Mouse (Mus musculus) adrenal gland, postnatal 25 days (tissue): ENCODE measurements around the gene Ggnbp2. TPM values are rescaled to one million over a fixed set of nuclear protein-coding genes. Genes with fewer than 3 reads are reported as not detected.

Source experiments
- DNase-seq: peaks from one replicate; pipeline ENCODE4 v3.0.0; 2021; ENCODE audit warnings: mixed read lengths
- microRNA-seq, 2 experiments: library from miRNA; unstranded; fragments of <30 nt; microRNA quantifications; one replicate each; pipeline ENCODE4 v1.2.0; 2021
- total RNA-seq: library from RNA; stranded (reverse); gene quantifications from 2 replicates; pipeline ENCODE4 v1.2.3, GENCODE M21; 2021

The Ggnbp2 gene
- total RNA-seq, 1 experiment from 2014 or later = 91.7 TPM

GRCm38 (mm10) chr11:84823484-84823897 is 47.1 kb downstream of the Ggnbp2 start:
- DNase-seq = no peak

- no peak for DNase-seq
Measured at GRCm38 (mm10) chr11:84822487-84822886, 48.1 kb downstream of the Ggnbp2 start.

DNA sequence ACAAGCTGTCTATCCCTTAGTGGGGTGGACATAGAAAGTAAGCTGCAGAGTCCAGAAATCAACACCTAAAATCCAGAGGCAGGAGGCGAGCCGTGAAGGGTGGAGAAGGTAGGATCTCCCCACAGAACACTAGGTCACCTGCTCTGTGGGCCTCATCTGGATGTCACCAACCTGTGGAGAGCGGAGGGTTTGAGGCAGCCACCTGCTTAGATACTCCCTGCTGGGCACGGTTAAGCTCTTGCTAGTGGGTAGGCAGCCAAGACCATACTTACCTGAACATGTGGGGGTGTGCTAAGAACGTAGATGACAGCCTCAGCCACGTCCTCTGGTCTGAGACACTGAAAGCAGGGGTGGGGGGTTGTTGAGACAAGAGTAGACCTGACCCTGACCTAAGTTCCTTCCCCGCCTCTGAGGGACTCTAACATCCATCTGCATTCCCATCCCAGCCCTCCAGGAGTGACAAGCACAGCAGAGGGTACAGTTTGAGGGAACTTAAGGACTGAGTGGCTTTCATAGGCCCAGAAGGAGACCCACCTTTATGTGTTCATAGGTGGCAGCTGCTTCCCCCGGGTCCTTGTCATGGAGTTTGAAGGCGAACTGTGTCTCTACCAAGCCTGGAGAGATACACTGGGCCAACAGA is 49.4 kb downstream of the Ggnbp2 start:
- no peak for DNase-seq

- DNase-seq = peak; percentile 96
Measured at GRCm38 (mm10) chr11:84818961-84819692, 51.5 kb downstream of the Ggnbp2 start, which contains the start of gene Mrm1. Gene Mrm1 (minus strand): TSS chr11:84819515.

GRCm38 (mm10) chr11:84818085-84818960 is 52.3 kb downstream of the Ggnbp2 start:
- DNase-seq = peak; percentile 80

GRCm38 (mm10) chr11:84817362-84817761 is 53.3 kb downstream of the Ggnbp2 start:
- DNase-seq = no peak

DNA sequence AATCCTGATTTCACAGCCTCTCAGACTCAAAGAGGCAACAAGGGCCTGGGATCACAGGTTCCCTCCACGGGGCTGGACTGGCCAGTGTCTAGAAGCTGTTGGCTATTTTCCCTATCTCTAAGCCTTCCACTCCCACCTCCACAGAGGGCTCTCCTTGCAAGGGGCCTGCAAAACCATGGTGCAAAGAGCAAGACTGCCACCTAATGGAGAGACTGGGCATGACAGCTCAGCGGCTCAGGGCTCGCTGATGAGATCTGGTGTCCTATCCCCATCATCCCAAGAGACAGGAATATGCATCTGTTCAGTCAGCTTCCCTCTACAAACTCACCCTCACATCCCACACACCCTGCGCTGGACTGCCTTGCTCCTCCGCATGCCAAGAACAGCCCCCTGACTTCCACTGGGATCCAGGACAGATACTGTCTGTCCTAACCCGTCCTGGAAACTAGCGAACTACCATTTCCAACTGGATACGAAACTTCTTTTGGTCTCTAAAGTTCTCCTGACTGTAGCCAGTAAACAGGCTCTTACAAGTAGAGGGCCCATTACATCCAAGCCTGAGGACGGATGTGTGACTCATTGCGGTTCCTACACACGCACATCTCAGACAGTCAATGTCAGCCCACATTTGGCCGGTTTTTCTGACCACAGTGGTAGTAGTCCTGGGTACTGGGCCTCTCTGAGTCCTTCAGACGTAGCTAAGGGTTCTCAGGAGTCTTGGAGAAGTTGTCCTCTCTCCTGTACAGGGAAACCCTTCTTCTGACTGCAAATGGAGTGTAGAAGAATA is 56.7 kb downstream of the Ggnbp2 start:
- peak; percentile 65 for DNase-seq

- DNase-seq = peak; percentile 58
Measured at GRCm38 (mm10) chr11:84804373-84804772, 66.2 kb downstream of the Ggnbp2 start.

DNA sequence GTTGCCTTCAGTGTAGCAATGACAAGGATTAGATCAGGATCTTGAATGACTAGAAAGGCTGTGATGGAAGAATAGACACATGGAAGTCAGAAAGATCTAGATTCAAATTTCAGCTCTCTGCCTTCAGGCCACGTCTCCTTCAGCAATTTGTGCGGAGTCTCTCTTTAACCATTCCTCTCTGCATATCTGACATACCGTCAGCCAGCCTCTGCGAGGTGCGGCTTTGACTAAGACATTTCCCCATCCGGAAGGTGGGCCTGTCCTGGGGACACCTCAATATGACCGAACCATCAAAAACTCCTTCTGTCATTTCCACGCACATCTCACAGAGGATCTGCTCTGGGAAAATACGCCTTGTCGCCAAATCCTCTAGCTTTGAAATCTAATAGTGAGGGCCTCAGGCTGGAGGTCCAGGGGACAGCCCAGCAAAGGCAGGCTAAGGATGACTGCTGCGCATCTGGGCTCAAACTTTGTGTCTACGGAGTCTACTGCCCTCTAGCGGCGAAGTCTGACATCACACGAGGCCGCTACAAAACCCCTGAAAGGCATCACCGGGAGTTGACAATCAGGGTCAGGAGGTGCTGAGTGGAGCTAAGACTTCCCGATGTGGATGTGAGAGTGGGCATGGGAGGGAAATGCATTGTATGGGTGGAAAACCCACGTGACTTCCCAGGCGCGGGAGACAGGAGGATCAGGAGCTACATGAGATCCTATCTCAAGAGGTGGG is 72.8 kb downstream of the Ggnbp2 start:
- DNase-seq = peak; percentile 70

GRCm38 (mm10) chr11:84797026-84797425 is 73.6 kb downstream of the Ggnbp2 start:
- no peak for DNase-seq

- DNase-seq = peak; percentile 66
Measured at GRCm38 (mm10) chr11:84794496-84795113, 76.0 kb downstream of the Ggnbp2 start.

DNA sequence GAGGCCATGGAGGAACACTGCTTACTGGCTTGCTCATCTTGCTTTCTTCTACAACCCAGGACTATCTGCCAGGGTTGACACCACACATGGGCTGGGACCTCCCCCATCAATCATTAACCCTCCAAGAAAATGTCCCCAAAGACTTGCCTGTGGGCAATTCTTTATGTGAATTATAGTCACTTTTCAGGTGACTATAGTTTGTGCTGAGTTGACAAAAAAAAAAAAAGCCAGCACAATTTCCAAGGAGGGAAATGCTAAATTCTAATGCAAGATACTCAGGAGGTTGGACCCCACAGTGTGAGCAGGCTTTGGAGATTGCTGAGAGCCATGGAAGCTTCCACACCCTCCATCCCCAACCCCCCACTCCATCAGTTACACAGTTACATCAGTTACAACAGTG is 77.1 kb downstream of the Ggnbp2 start:
- no peak for DNase-seq

DNA sequence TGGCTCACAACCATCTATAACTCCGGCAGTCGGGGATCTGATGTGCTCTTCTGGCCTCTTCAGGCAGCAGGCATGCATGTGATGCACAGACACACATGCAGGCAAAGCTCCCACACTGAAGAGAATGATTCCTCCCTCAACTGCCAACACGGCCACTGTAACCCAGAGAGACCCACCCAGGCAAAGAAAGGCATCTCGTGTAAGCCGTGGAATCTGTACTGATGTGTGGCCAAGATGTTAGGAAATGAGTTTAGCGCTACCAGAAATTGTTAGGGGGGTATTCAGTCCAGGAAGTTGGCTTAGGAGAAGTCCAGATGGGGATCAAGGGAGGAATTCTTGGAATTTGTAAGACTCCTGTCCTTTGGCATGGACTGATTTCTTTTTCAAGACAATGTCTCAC is 80.2 kb downstream of the Ggnbp2 start:
- no peak for DNase-seq

Small RNA genes within 50 kb of the gene (microRNA-seq; reads per million reads assigned to microRNA genes)
- gene Gm23564 = 0 reads per million in 2 experiments

Other genes starting within 250 kb of the Ggnbp2 start
- gene Mrm1, start 51.3 kb downstream of the Ggnbp2 start, total RNA-seq = 16.9 and 21.8 TPM in 2 replicates
- gene Dhrs11, start 41.8 kb downstream of the Ggnbp2 start, total RNA-seq = 49.8 and 56.3 TPM in 2 replicates
- gene Myo19, start 9.3 kb upstream of the Ggnbp2 start, total RNA-seq = 14.5 and 15.9 TPM in 2 replicates
- gene Pigw, start 9.5 kb upstream of the Ggnbp2 start, total RNA-seq = 10.5 and 11.8 TPM in 2 replicates
- 11.2 and 11.6 TPM in 2 replicates for gene Znhit3, start 45.5 kb upstream of the Ggnbp2 start, total RNA-seq
- 5.3 and 7.9 TPM in 2 replicates for gene Car4, start 87.0 kb upstream of the Ggnbp2 start, total RNA-seq